Mouse (Mus musculus) lung, postnatal 0 days (tissue): Measurements from ENCODE around the gene March10. TPM values are rescaled to one million over a fixed set of nuclear protein-coding genes. Genes with fewer than 3 reads are reported as not detected.
A peak's percentile ranks its signal among the peaks of the same experiment; 100 is the strongest.

Experiments used
- ATAC-seq: fragments of 200-750 bp; cut with Nextera tagmentation; 2 replicates; pipeline ENCODE4 v1.8.0; 2017; ENCODE audit warnings: moderate library complexity
- DNase-seq: peaks from one replicate; pipeline ENCODE4 v3.0.0-alpha.2; 2016; ENCODE audit warnings: low spot score
- H3K27ac ChIP-seq: fragments of 300-500 bp; sonication (generic); 2 replicates; pipeline ENCODE4 v1.5.1; 2014; ENCODE audit warnings: antibody characterized with exemption, mild to moderate bottlenecking, low read length, mixed read lengths
- H3K27me3 ChIP-seq: fragments of 300-500 bp; sonication (generic); replicated peaks from 2 replicates; pipeline ENCODE4 v1.6.1; 2014; ENCODE audit warnings: low read length, mixed read lengths; ENCODE audit not compliant: insufficient read depth
- H3K36me3 ChIP-seq: fragments of 300-500 bp; sonication (generic); 2 replicates; pipeline ENCODE4 v1.6.1; 2014; ENCODE audit warnings: low read length, mixed read lengths; ENCODE audit not compliant: insufficient read depth
- H3K4me1 ChIP-seq: fragments of 300-500 bp; sonication (generic); 2 replicates; pipeline ENCODE4 v1.6.1; 2014; ENCODE audit warnings: antibody characterized with exemption, low read depth, low read length, mixed read lengths; ENCODE audit not compliant: insufficient read depth
- H3K4me2 ChIP-seq: fragments of 300-500 bp; sonication (generic); replicated peaks from 2 replicates; pipeline ENCODE4 v1.6.1; 2014; ENCODE audit warnings: low read depth, mild to moderate bottlenecking, low read length, moderate library complexity, mixed read lengths
- H3K4me3 ChIP-seq: fragments of 300-500 bp; sonication (generic); 2 replicates; pipeline ENCODE4 v1.5.1; 2014; ENCODE audit warnings: low read depth, low read length
- H3K9ac ChIP-seq: fragments of 300-500 bp; sonication (generic); replicated peaks from 2 replicates; pipeline ENCODE4 v1.6.1; 2014; ENCODE audit warnings: low read depth, mild to moderate bottlenecking
- H3K9me3 ChIP-seq: fragments of 300-500 bp; sonication (generic); 2 replicates; pipeline ENCODE4 v1.6.1; 2016; ENCODE audit warnings: low read length, mixed read lengths
- CTCF ChIP-seq: IDR thresholded peaks from 2 replicates; pipeline ENCODE4 v1.5.1; 2016; ENCODE audit warnings: antibody characterized with exemption, mild to moderate bottlenecking
- EP300 ChIP-seq: IDR thresholded peaks from 2 replicates; pipeline ENCODE4 v1.6.1; 2016; ENCODE audit warnings: antibody characterized with exemption, mild to moderate bottlenecking, control low read depth
- WGBS: fragments of 180-500 bp; shearing (Covaris S2); extraction: QIAGEN DNeasy Blood & Tissue Kit; methylation state at CpG from one replicate; pipeline ENCODE4 v1.1.7; 2014; 5-methylcytosine and 5-hydroxymethylcytosine counted together
- polyA plus RNA-seq: library from polyadenylated mRNA; unstranded; fragments of >200 nt; fragmentation: Nextera tagmentation; extraction: Ambion mirVana; gene quantifications from 2 replicates; pipeline ENCODE4 v1.2.1, GENCODE M21; 2015

The March10 gene
- polyA plus RNA-seq, 1 experiment from 2014 or later = 0.27 TPM

DNA sequence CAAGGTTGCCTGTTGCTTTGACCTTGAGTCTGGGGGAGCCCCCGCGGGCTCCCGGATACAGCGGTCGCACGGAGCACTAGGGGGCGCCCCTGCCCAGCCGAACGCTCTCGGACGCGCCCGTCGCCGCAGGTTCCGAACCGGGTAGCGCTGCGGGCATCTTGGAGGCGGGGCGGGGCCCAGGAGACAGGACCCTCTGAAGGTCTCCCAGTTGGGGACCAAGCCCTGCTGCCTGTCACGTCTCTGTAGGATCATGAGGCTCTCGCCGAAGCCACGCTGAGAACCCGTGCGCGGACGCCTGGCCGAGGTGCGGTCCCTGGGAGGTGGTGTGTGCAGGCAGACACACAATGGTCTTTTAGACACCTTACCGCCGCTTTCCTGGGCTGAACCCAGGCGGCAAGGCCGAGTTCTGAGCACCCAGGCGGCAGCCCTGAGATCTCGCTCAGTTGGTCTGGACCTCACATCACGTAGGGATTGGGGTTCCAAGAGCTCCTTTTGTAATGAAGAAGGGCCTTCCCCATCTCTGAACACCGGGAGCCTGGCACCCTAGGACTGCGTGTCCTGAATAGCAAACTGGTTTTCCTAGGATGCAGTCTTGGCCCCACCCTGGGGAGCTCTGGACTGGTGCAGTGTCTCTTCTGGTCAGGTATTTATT lies 93.5 kb downstream of the March10 start:
- peak overlapping the region; percentile 76 for H3K4me2 ChIP-seq
- TF ChIP-seq CTCF = peak; percentile 85
- TF ChIP-seq EP300 = no peak
- no peak overlapping the region for H3K27ac ChIP-seq
- no peaks in the 10 kb centered on the region for H3K36me3 ChIP-seq
- ATAC-seq = peak; percentile 83
- no peaks in the 10 kb centered on the region for H3K4me1 ChIP-seq
- peak overlapping the region; percentile 50 for H3K4me3 ChIP-seq
- DNase-seq = peak; percentile 75
- no peaks in the 10 kb centered on the region for H3K27me3 ChIP-seq
- no peak overlapping the region for H3K9ac ChIP-seq
- no peaks in the 10 kb centered on the region for H3K9me3 ChIP-seq
- WGBS = 3% methylated on average over 40 of the region's 40 CpGs

DNA sequence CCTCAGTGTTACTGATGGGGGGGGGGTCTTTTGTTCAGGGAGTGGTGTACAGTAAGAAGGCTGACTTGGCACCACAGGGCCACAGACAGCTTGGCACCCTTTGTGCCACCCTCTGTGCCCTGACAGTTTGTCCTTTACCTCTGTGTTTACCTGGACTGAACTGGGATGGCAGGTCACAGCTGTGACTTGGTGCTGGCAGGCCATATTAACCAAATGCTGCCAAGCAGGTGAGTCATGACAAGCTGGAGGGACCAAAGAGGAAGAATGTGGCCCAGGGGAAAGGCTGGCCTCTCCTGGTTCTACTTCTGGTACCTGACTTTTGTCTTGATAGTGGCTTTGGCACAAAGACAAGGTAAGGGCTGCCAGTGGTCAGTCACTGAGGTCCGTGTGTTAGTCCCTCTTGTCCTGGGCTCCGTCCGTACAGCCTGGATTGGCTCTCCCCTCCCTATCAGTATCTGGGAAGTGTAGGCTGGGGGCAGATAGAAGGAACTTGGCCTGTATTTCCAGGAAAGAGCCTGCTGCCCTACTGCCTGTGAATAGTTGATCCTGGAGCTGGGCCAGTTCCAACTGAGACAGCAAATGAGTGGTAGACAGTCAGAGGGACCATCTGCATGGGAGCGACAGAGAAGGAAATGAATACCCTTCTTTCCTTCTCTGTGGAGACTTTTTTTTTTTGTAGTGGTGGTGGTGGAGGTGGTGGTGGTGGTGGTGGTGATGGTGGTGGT lies 94.3 kb downstream of the March10 start:
- 70% methylated on average over 4 of the region's 4 CpGs for WGBS
- Histone ChIP-seq H3K4me2 (no peak overlapping the region), H3K27ac (no peak overlapping the region), H3K4me1 (no peaks in the 10 kb centered on the region), H3K27me3 (no peaks in the 10 kb centered on the region), H3K9me3 (no peaks in the 10 kb centered on the region), H3K9ac (no peak overlapping the region), H3K4me3 (no peak overlapping the region), H3K36me3 (no peaks in the 10 kb centered on the region)
- ATAC-seq (no peak), DNase-seq (no peak)
- TF ChIP-seq EP300 (no peak), CTCF (no peak)

DNA sequence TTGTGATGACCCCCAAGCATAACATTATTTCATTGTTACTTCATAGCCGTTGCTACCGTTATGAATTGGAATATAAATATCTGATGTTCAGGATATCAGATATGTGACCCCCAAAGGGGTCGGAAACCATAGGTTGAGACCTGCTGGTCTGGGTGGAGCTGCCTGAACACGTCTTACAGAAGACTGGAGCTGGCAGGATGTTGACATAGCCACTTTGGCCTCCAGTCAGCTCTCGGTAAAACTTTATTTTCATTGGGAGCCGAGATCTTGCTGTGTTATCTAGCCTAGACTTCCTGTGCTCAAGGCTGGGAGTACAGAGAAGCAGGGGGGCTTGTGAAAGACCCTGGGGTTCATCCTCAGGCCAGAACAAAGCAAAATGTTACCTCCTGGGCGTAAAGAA lies 100.2 kb downstream of the March10 start:
- Histone ChIP-seq H3K36me3 (no peaks in the 10 kb centered on the region), H3K4me1 (peaks cover 17% of the 10 kb centered on the region), H3K27ac (peak overlapping the region; percentile 21; the same call in 1 of the 2 replicates), H3K4me2 (no peak overlapping the region), H3K4me3 (no peak overlapping the region), H3K9me3 (no peaks in the 10 kb centered on the region), H3K27me3 (no peaks in the 10 kb centered on the region), H3K9ac (no peak overlapping the region)
- ATAC-seq (no peak), DNase-seq (peak; percentile 68)
- WGBS = 11% methylated on average over 7 of the region's 7 CpGs
- no peak for TF ChIP-seq EP300
- no peak for TF ChIP-seq CTCF

DNA sequence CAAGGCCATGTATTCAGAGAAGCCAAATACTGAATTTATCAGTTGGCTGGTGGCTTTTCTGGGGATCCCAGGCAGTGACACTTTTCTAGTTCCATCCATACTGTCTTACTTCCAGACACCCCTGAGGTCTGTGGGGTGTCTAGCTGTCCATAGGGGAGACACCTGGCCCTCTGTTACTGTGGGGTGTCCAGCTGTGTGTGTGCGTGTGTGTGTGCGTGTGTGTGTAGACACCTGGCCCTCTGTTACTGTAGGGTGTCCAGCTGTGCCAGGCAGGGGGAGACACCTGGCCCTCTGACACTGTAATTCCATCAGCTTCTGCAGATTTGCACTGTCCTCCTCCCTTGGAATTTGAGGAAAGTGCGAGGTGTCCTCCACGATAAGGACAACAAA lies 102.6 kb downstream of the March10 start:
- ATAC-seq (no peak), DNase-seq (no peak)
- Histone ChIP-seq H3K36me3 (no peaks in the 10 kb centered on the region), H3K4me1 (peaks cover 17% of the 10 kb centered on the region), H3K4me2 (no peak overlapping the region), H3K9me3 (no peaks in the 10 kb centered on the region), H3K4me3 (no peak overlapping the region), H3K27me3 (no peaks in the 10 kb centered on the region), H3K9ac (no peak overlapping the region), H3K27ac (no peak overlapping the region)
- TF ChIP-seq CTCF (no peak), EP300 (no peak)
- WGBS = 76% methylated on average over 4 of the region's 4 CpGs

DNA sequence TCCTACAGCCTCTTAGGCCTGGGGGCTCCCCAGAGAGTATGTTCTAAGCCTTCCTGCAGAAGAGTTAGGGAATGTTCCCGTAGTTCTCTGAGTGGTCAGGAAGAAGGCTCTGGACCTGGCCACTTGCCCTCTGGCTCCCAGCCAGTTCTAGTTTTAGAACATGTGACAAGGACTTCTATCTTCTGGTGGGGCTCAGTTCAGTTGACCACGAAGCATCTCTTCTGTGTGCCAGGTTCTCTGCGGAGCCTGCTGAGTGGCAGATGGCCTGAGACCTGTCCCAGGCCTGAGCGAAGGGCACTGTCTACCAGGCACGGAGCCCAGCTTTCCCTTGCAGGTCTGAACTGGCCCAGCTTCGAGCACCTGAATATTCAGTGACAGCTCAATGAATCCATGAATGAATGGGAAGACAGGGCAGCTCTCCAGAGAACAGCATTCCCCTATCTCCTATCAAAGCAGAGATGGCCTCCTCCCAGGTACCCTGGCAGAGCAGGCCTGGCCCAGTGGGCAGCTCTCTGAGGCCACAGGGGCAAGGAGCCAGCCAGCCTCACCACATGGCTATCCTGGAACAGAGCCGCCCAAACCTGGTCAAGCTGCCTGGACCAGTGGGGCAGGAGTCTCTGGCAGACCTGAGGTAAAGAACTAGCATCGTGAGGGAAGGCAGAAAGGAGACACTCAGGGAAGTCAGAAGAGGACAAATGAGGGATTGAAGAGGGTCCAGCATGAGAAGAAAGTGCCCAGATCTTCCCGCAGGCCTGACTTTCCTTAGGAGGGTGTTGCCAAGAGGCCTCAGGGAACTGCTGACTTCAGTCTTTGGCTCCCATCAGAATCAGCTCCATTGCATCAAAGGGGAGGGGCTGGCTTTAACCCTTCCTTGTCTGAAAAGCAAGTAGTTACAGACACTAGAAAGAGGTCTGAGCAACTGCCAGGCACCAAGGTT lies 103.3 kb downstream of the March10 start:
- no peaks in the 10 kb centered on the region for H3K36me3 ChIP-seq
- WGBS = 20% methylated on average over 9 of the region's 9 CpGs
- H3K4me3 ChIP-seq = no peak overlapping the region
- TF ChIP-seq EP300 (peak; percentile 17), CTCF (no peak)
- peak overlapping the region; percentile 73 for H3K27ac ChIP-seq
- no peaks in the 10 kb centered on the region for H3K27me3 ChIP-seq
- DNase-seq (peak; percentile 88), ATAC-seq (peak; percentile 60)
- no peak overlapping the region for H3K9ac ChIP-seq
- peaks cover 17% of the 10 kb centered on the region for H3K4me1 ChIP-seq
- H3K4me2 ChIP-seq = no peak overlapping the region
- no peaks in the 10 kb centered on the region for H3K9me3 ChIP-seq

DNA sequence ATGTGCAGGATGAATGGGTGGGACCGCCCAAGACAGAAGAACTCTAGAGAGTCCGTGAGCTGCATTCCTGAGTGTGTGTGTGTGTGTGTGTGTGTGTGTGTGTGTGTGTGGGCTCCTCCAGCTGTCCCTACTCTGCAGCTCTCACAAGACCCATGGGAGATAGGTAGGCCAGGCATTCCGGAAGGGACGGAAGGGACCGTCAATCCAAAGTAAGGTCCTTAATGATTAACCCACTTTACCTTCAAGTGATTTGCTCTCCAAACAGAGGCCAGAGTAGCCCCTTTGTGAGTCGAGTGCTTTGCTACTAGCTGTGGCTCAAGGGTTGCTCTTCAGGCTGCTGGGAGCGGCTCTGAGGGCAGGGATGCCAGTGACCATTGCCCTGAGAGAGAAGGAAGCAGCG lies 104.4 kb downstream of the March10 start:
- no peak overlapping the region for H3K4me2 ChIP-seq
- no peaks in the 10 kb centered on the region for H3K9me3 ChIP-seq
- ATAC-seq (peak; percentile 92), DNase-seq (peak; percentile 94)
- WGBS = 57% methylated on average over 8 of the region's 8 CpGs
- H3K9ac ChIP-seq = no peak overlapping the region
- H3K36me3 ChIP-seq = no peaks in the 10 kb centered on the region
- H3K27me3 ChIP-seq = no peaks in the 10 kb centered on the region
- TF ChIP-seq EP300 (peak; percentile 76), CTCF (no peak)
- H3K4me3 ChIP-seq = no peak overlapping the region
- H3K4me1 ChIP-seq = peaks cover 17% of the 10 kb centered on the region
- H3K27ac ChIP-seq = peak overlapping the region; percentile 73
